Mouse (Mus musculus) MEL (cell line): ENCODE data around the gene Psmc3ip.

Experiments
- CTCF ChIP-seq, 3 experiments: IDR thresholded peaks in 2 of 3; conservative IDR thresholded peaks in 1 of 3; 2 replicates each; pipeline ENCODE4 v1.5.1; 2011 to 2012; ENCODE audit warnings: low read length in 3 of 3, low read depth in 2 of 3, mild to moderate bottlenecking in 2 of 3, improper control_type of control experiment in 1 of 3, inconsistent platforms in 1 of 3, mixed read lengths in 1 of 3, moderate library complexity in 1 of 3; ENCODE audit not compliant: control insufficient read depth in 1 of 3, insufficient read depth in 1 of 3, poor library complexity in 1 of 3, severe bottlenecking in 1 of 3
- GATA1 ChIP-seq: IDR thresholded peaks from 2 replicates; pipeline ENCODE4 v1.6.1; 2011; ENCODE audit warnings: low read depth, low read length, improper control_type of control experiment
- MXI1 ChIP-seq: IDR thresholded peaks from 2 replicates; pipeline ENCODE4 v1.6.1; 2011; ENCODE audit warnings: mild to moderate bottlenecking, low read depth, low read length, improper control_type of control experiment
- POLR2A ChIP-seq, 2 experiments: IDR thresholded peaks; 2 replicates each; pipeline ENCODE4 v1.6.1; 2011 to 2012; ENCODE audit warnings: low read length in 2 of 2, mild to moderate bottlenecking in 2 of 2, control low read depth in 1 of 2, improper control_type of control experiment in 1 of 2, low read depth in 1 of 2, moderate library complexity in 1 of 2; ENCODE audit not compliant: control insufficient read depth in 1 of 2, insufficient read depth in 1 of 2, poor library complexity in 1 of 2

DNA sequence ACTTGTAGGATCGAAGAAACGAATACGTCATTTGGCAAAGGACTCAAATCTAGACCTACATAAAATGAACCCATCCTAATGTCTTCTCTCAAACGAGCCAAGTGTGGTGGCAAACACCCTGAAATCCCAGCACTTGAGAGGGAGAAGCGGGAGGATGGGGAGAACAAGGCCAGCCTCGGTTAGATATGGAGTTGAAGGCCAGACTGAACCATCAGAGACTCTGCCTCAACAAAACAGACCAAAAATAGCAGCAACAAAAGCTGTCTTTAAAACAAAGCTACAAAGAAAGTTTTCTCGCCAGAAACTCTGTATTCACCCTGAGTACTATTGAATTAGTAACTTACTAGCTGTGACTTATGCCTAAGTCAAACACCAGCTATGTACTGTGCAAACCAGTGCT lies 41.8 kb upstream of the Psmc3ip start:
- no peak for TF ChIP-seq GATA1
- no peak for TF ChIP-seq POLR2A (IDR thresholded peaks at IDR 0.05; ENCODE audit: control insufficient read depth in 1 of 2, insufficient read depth in 1 of 2, low read depth in 1 of 2, low read length in 2 of 2, poor library complexity in 1 of 2)
- TF ChIP-seq CTCF (IDR thresholded peaks at IDR 0.05 in 2 of 3, conservative IDR thresholded peaks at IDR 0.05 in 1 of 3; ENCODE audit: control insufficient read depth in 1 of 3, insufficient read depth in 1 of 3, low read depth in 2 of 3, low read length in 3 of 3, poor library complexity in 1 of 3, severe bottlenecking in 1 of 3), result no peak
- TF ChIP-seq MXI1, result no peak
